Mouse (Mus musculus) hindbrain, embryonic 12.5 days (tissue): Measurements from ENCODE around the gene Kcnj10. TPM values are rescaled to one million over a fixed set of nuclear protein-coding genes. Genes with fewer than 3 reads are reported as not detected.

ENCODE experiments used
- ATAC-seq: fragments of 200-750 bp; cut with Nextera tagmentation; 2 replicates; pipeline ENCODE4 v1.8.0; 2017; ENCODE audit warnings: moderate TSS enrichment; ENCODE audit not compliant: low FRiP score
- H3K27ac ChIP-seq: fragments of 300-500 bp; sonication (generic); 2 replicates; pipeline ENCODE4 v1.5.1; 2016; ENCODE audit warnings: mild to moderate bottlenecking
- H3K27me3 ChIP-seq: fragments of 300-500 bp; sonication (generic); 2 replicates; pipeline ENCODE4 v1.6.1; 2016; ENCODE audit warnings: mild to moderate bottlenecking
- H3K36me3 ChIP-seq: fragments of 300-500 bp; sonication (generic); 2 replicates; pipeline ENCODE4 v1.6.1; 2016; ENCODE audit warnings: mild to moderate bottlenecking
- H3K4me1 ChIP-seq: fragments of 300-500 bp; sonication (generic); 2 replicates; pipeline ENCODE4 v1.6.1; 2016
- H3K4me2 ChIP-seq: fragments of 300-500 bp; sonication (generic); replicated peaks from 2 replicates; pipeline ENCODE4 v1.6.1; 2016; ENCODE audit warnings: mild to moderate bottlenecking
- H3K4me3 ChIP-seq: fragments of 300-500 bp; sonication (generic); 2 replicates; pipeline ENCODE4 v1.5.1; 2016; ENCODE audit warnings: mild to moderate bottlenecking
- H3K9ac ChIP-seq: fragments of 300-500 bp; sonication (generic); 2 replicates; pipeline ENCODE4 v1.6.1; 2016; ENCODE audit warnings: mild to moderate bottlenecking, moderate library complexity
- H3K9me3 ChIP-seq: fragments of 300-500 bp; sonication (generic); replicated peaks from 2 replicates; pipeline ENCODE4 v1.6.1; 2016; ENCODE audit warnings: mild to moderate bottlenecking
- WGBS: fragments of 180-500 bp; shearing (Covaris S2); methylation state at CpG from one replicate; pipeline ENCODE4 v1.1.7; 2016; 5-methylcytosine and 5-hydroxymethylcytosine counted together
- polyA plus RNA-seq: library from polyadenylated mRNA; unstranded; fragments of >200 nt; fragmentation: Nextera tagmentation; extraction: Ambion mirVana; gene quantifications from 2 replicates; pipeline ENCODE4 v1.2.1, GENCODE M21; 2016

The Kcnj10 gene
- polyA plus RNA-seq, 1 experiment from 2014 or later = 0.53 TPM

- Histone ChIP-seq H3K4me3 (peak overlapping the region; percentile 45), H3K4me2 (peak overlapping the region; percentile 79), H3K27ac (no peak overlapping the region; the same call in 1 of the 2 replicates), H3K36me3 (peaks cover 2% of the 10 kb centered on the region), H3K9ac (peak overlapping the region; percentile 59), H3K9me3 (no peaks in the 10 kb centered on the region), H3K4me1 (peaks cover 40% of the 10 kb centered on the region), H3K27me3 (peaks cover 51% of the 10 kb centered on the region)
- ATAC-seq = peak; percentile 18
- 18% methylated on average over 94 of the region's 94 CpGs for WGBS
These were observed 15.1 kb upstream of the Kcnj10 start for GRCm38 (mm10) chr1:172325680-172326535.

GRCm38 (mm10) chr1:172326684-172327083, 14.3 kb upstream of the Kcnj10 start:
- Histone ChIP-seq H3K4me2 (peak overlapping the region; percentile 79), H3K4me1 (peaks cover 35% of the 10 kb centered on the region), H3K4me3 (peak overlapping the region; percentile 45; the same call in 1 of the 2 replicates), H3K27ac (no peak overlapping the region), H3K36me3 (no peaks in the 10 kb centered on the region), H3K9ac (no peak overlapping the region), H3K9me3 (no peaks in the 10 kb centered on the region), H3K27me3 (peaks cover 55% of the 10 kb centered on the region)
- WGBS = 56% methylated on average over 11 of the region's 11 CpGs
- no peak for ATAC-seq

DNA sequence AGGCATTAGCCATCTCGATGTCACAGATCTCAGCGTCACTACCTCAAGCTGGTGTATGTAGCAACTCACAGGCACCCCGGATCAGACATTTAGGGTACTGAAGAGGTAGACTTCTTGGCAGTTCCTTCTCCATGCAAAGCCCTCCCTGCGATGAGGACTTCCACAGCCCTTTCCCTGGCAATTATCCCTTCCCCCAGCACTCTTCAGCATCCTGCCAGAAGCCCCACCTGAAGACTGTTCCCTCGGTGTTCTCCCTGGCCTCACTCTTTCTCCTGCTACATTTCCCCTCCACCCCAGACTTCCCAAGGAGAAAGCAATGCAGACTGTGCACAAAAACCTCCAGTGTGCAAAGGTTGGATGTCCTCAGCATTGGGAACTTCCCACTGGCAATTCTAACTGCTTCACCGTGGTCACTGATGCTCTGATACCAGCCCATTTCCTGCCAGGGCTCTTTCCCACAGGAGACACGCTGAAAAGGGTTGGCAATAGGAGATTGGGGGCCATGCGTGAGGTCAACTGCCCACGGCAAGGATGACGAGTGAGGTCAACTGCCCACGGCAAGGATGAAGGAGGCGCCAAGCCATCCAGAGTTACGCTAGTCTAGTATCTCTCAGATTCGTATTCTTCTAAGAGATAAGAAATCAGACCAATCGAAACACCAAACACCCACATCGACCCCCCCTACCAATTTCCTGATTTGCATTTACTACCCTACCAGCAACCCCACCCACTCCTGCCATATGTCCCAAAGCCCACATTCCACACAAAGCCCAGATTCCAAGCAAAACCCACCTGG, 13.6 kb upstream of the Kcnj10 start:
- Histone ChIP-seq H3K4me1 (peaks cover 35% of the 10 kb centered on the region), H3K4me3 (no peak overlapping the region), H3K27me3 (peaks cover 56% of the 10 kb centered on the region), H3K9me3 (no peaks in the 10 kb centered on the region), H3K9ac (no peak overlapping the region), H3K4me2 (no peak overlapping the region), H3K36me3 (no peaks in the 10 kb centered on the region), H3K27ac (no peak overlapping the region)
- ATAC-seq = no peak
- WGBS = 86% methylated on average over 16 of the region's 16 CpGs

DNA sequence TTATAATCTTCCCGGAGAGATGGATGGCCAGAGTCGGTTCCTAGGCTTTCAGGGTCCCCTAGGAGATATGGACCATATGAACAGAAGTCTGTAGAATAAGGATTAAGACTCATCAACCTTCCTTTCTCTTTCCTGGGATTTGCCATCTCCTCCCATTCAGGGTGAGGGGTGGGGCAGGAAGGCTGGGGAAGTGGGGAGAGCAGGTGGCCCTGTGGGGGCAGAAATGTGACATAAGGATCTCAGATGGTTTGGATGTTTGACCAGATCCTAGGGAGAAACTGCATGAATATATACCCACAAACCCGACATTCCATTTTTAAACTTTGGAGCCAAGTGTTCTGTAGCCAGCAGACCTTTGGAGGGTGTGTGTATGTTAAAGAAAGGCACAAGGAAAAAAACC, 13.0 kb upstream of the Kcnj10 start:
- Histone ChIP-seq H3K27me3 (peaks cover 56% of the 10 kb centered on the region), H3K4me2 (no peak overlapping the region), H3K4me3 (no peak overlapping the region), H3K4me1 (peaks cover 30% of the 10 kb centered on the region), H3K9ac (no peak overlapping the region), H3K27ac (no peak overlapping the region), H3K9me3 (no peaks in the 10 kb centered on the region), H3K36me3 (no peaks in the 10 kb centered on the region)
- no peak for ATAC-seq
- 84% methylated on average over 3 of the region's 3 CpGs for WGBS

GRCm38 (mm10) chr1:172328461-172328860, 12.5 kb upstream of the Kcnj10 start:
- peaks cover 56% of the 10 kb centered on the region for H3K27me3 ChIP-seq
- peak overlapping the region; percentile 51; the same call in 1 of the 2 replicates for H3K4me2 ChIP-seq
- 0 out of 2 replicates have a peak overlapping the region, but pooled peaks have one; percentile 22 for H3K4me3 ChIP-seq

GRCm38 (mm10) chr1:172329131-172329530, 11.9 kb upstream of the Kcnj10 start, which contains the start of gene Kcnj9:
TSS of gene Kcnj9 (minus strand) at chr1:172329318.
- Histone ChIP-seq H3K36me3 (no peaks in the 10 kb centered on the region), H3K9ac (peak within 1 kb of the TSS; percentile 50), H3K4me1 (peaks cover 27% of the 10 kb centered on the region), H3K4me3 (peak within 1 kb of the TSS; percentile 22; the same call in 1 of the 2 replicates), H3K9me3 (no peaks in the 10 kb centered on the region), H3K27me3 (peaks cover 56% of the 10 kb centered on the region), H3K27ac (no peak within 1 kb of the TSS), H3K4me2 (peak within 1 kb of the TSS; percentile 51)
- 22% methylated on average over 9 of the region's 9 CpGs for WGBS
- ATAC-seq = peak; percentile 77

More at GRCm38 (mm10) chr1:172328461-172328860, 12.5 kb upstream of the Kcnj10 start:
- Histone ChIP-seq H3K27ac (no peak overlapping the region), H3K9me3 (no peaks in the 10 kb centered on the region), H3K4me1 (peaks cover 27% of the 10 kb centered on the region), H3K36me3 (no peaks in the 10 kb centered on the region), H3K9ac (no peak overlapping the region)
- WGBS = 80% methylated on average over 7 of the region's 7 CpGs
- no peak for ATAC-seq

DNA sequence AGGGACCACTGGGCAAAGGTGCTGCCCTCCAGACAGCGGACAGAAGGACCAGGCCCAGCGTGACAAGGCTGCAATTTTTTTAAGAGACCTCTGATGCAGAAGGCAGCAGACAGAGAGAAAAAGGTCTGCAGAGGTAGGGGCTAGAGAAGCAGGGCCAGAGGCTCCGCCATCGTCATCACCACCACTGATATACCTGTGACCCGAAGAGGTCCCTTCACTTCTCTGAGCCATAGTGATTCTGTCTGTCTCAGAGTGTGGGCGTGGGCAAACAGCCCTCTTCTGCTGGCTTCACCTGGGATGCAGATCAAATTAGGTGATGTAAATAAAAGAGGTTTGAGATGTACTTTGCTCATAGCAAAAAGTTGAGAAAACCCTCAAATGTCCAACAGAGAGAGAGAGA, 11.4 kb upstream of the Kcnj10 start:
- 75% methylated on average over 6 of the region's 6 CpGs for WGBS
- H3K9ac ChIP-seq = peak overlapping the region; percentile 19; the same call in 1 of the 2 replicates
- peaks cover 57% of the 10 kb centered on the region for H3K27me3 ChIP-seq
- no peaks in the 10 kb centered on the region for H3K9me3 ChIP-seq
- peak overlapping the region; percentile 51 for H3K4me2 ChIP-seq
- H3K4me1 ChIP-seq = peaks cover 25% of the 10 kb centered on the region
- H3K27ac ChIP-seq = no peak overlapping the region
- H3K4me3 ChIP-seq = no peak overlapping the region
- no peak for ATAC-seq
- H3K36me3 ChIP-seq = no peaks in the 10 kb centered on the region

GRCm38 (mm10) chr1:172331422-172331947, 9.5 kb upstream of the Kcnj10 start:
- no peak overlapping the region for H3K27ac ChIP-seq
- H3K9me3 ChIP-seq = no peaks in the 10 kb centered on the region
- H3K9ac ChIP-seq = no peak overlapping the region
- H3K36me3 ChIP-seq = no peaks in the 10 kb centered on the region
- no peak for ATAC-seq
- H3K27me3 ChIP-seq = peaks cover 44% of the 10 kb centered on the region
- WGBS = 65% methylated on average over 8 of the region's 8 CpGs
- no peak overlapping the region for H3K4me3 ChIP-seq
- H3K4me1 ChIP-seq = peaks cover 16% of the 10 kb centered on the region
- H3K4me2 ChIP-seq = no peak overlapping the region

DNA sequence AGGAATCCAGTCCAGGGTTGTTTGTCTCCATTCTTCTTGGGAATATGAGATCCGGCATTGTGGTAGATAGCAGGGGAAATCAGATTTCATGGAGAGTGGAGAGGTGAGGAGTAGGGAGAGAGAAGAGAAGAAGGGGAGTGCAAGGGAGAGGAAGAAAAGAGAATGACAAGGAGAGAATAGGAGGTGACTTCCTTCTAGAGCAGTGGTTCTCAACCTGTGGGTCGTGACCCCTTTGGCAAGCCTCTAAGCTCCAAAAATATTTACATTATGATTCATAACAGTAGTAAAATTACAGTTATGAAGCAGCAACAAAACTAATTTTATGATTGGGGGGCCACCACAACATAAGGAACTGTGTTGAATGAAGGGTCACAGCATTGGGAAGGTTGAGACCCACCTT, 8.1 kb upstream of the Kcnj10 start:
- H3K4me1 ChIP-seq = peaks cover 18% of the 10 kb centered on the region
- ATAC-seq = no peak
- H3K36me3 ChIP-seq = no peaks in the 10 kb centered on the region
- no peak overlapping the region for H3K4me3 ChIP-seq
- WGBS = 94% methylated on average over 2 of the region's 2 CpGs
- no peak overlapping the region for H3K9ac ChIP-seq
- peaks cover 29% of the 10 kb centered on the region for H3K27me3 ChIP-seq
- no peak overlapping the region for H3K4me2 ChIP-seq
- no peaks in the 10 kb centered on the region for H3K9me3 ChIP-seq
- H3K27ac ChIP-seq = no peak overlapping the region

DNA sequence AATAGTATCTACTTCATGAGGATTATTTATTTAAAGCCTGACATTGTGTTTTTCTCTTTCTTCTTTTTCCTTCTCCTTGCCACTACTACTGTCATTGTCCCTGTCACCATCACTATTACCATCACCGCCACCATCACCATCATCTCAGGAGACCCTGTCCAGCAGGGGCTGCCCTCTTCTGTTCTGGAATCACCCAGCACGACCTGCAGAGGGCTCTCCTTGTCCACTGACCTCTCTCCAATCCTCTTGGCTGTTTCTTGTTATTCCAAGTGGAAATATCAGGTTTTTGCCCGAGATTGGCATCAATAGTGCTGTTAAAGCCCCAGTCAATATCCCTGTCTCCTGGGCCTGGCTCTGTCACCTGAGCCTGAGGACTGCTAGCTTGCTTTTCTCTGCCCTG, 7.5 kb upstream of the Kcnj10 start:
- no peak overlapping the region for H3K9ac ChIP-seq
- H3K36me3 ChIP-seq = no peaks in the 10 kb centered on the region
- H3K27ac ChIP-seq = no peak overlapping the region
- no peak overlapping the region for H3K4me3 ChIP-seq
- no peaks in the 10 kb centered on the region for H3K9me3 ChIP-seq
- WGBS = 19% methylated on average over 3 of the region's 3 CpGs
- ATAC-seq = no peak
- H3K27me3 ChIP-seq = peaks cover 23% of the 10 kb centered on the region
- H3K4me2 ChIP-seq = no peak overlapping the region
- H3K4me1 ChIP-seq = peaks cover 16% of the 10 kb centered on the region

- Histone ChIP-seq H3K27ac (no peak overlapping the region), H3K9me3 (no peaks in the 10 kb centered on the region), H3K4me1 (peaks cover 11% of the 10 kb centered on the region), H3K4me2 (no peak overlapping the region), H3K4me3 (no peak overlapping the region), H3K27me3 (peaks cover 14% of the 10 kb centered on the region), H3K36me3 (no peaks in the 10 kb centered on the region), H3K9ac (no peak overlapping the region)
- ATAC-seq = no peak
- WGBS = 80% methylated on average over 15 of the region's 15 CpGs
These were observed 5.2 kb upstream of the Kcnj10 start for GRCm38 (mm10) chr1:172335804-172336203.
